Mouse (Mus musculus) spleen, adult 2 months (tissue): ENCODE data around the gene Mta2.

ENCODE experiments used
- CTCF ChIP-seq: fragments of 200-500 bp; IDR thresholded peaks from 2 replicates; pipeline ENCODE4 v1.5.1; 2011; ENCODE audit warnings: mild to moderate bottlenecking, inconsistent platforms; ENCODE audit not compliant: insufficient read depth, insufficient read length, insufficient replicate concordance; ENCODE audit errors: extremely low read depth
- POLR2A ChIP-seq: fragments of 200-500 bp; IDR thresholded peaks from 2 replicates; pipeline ENCODE4 v1.6.1; 2011; ENCODE audit warnings: low read depth, low read length, inconsistent platforms

- TF ChIP-seq CTCF: no peak
- no peak for TF ChIP-seq POLR2A
These were observed 3.1 kb downstream of the Mta2 start for GRCm38 (mm10) chr19:8944750-8945149.
